Mouse (Mus musculus) forebrain, embryonic 10.5 days (tissue): ENCODE measurements at regions not wholly inside any gene's neighbourhood (a gene's known extent, or its start where the extent isn't known, plus 50 kb on each side); places are given as distances from the start of the nearest gene placed in this dataset.

Experiments used
- DNase-seq: peaks from one replicate; pipeline ENCODE4 v3.0.0-alpha.2; 2017; ENCODE audit warnings: low spot score; ENCODE audit errors: extremely low spot score
- H3K27ac ChIP-seq: fragments of 300-500 bp; sonication (generic); 2 replicates; pipeline ENCODE4 v1.5.1; 2016; ENCODE audit warnings: mild to moderate bottlenecking
- H3K27me3 ChIP-seq: fragments of 300-500 bp; sonication (generic); 2 replicates; pipeline ENCODE4 v1.6.1; 2016; ENCODE audit warnings: mild to moderate bottlenecking; ENCODE audit not compliant: poor library complexity, severe bottlenecking
- H3K36me3 ChIP-seq: fragments of 300-500 bp; sonication (generic); replicated peaks from 2 replicates; pipeline ENCODE4 v1.6.1; 2016; ENCODE audit warnings: mild to moderate bottlenecking, moderate library complexity
- H3K4me1 ChIP-seq: fragments of 300-500 bp; sonication (generic); 2 replicates; pipeline ENCODE4 v1.6.1; 2016
- H3K4me3 ChIP-seq: fragments of 300-500 bp; sonication (generic); 2 replicates; pipeline ENCODE4 v1.5.1; 2016; ENCODE audit warnings: mild to moderate bottlenecking, moderate library complexity
- H3K9me3 ChIP-seq: fragments of 300-500 bp; sonication (generic); 2 replicates; pipeline ENCODE4 v1.6.1; 2016; ENCODE audit warnings: mild to moderate bottlenecking, moderate library complexity
- WGBS: fragments of 180-500 bp; shearing (Covaris S2); methylation state at CpG from one replicate; pipeline ENCODE4 v1.1.7; 2016; 5-methylcytosine and 5-hydroxymethylcytosine counted together

- Histone ChIP-seq H3K4me1 (peaks cover 12% of the 10 kb centered on the region; the same call in 1 of the 2 replicates), H3K27ac (no peak overlapping the region), H3K4me3 (no peak overlapping the region), H3K27me3 (0 out of 2 replicates have a peak, but pooled peaks cover 3% of the 10 kb centered on the region), H3K9me3 (no peaks in the 10 kb centered on the region), H3K36me3 (no peaks in the 10 kb centered on the region)
- WGBS, result 77% methylated on average over 8 of the region's 8 CpGs
- DNase-seq, result no peak
These were observed 68.5 kb upstream of the Arhgap21 start for GRCm38 (mm10) chr2:21037181-21037580.

GRCm38 (mm10) chr2:21035884-21036648, 67.4 kb upstream of the Arhgap21 start:
- Histone ChIP-seq H3K4me3 (no peak overlapping the region), H3K27me3 (no peaks in the 10 kb centered on the region), H3K36me3 (no peaks in the 10 kb centered on the region), H3K27ac (no peak overlapping the region), H3K9me3 (no peaks in the 10 kb centered on the region), H3K4me1 (peaks cover 12% of the 10 kb centered on the region; the same call in 1 of the 2 replicates)
- WGBS, result 82% methylated on average over 5 of the region's 5 CpGs
- no peak for DNase-seq

GRCm38 (mm10) chr2:21034651-21035050, 66.0 kb upstream of the Arhgap21 start:
- 47% methylated on average over 8 of the region's 8 CpGs for WGBS
- H3K4me1 ChIP-seq, result peaks cover 16% of the 10 kb centered on the region
- H3K36me3 ChIP-seq, result no peaks in the 10 kb centered on the region
- H3K27ac ChIP-seq, result peak overlapping the region; percentile 48; the same call in 1 of the 2 replicates
- no peak overlapping the region for H3K4me3 ChIP-seq
- H3K9me3 ChIP-seq, result no peaks in the 10 kb centered on the region
- no peak for DNase-seq
- no peaks in the 10 kb centered on the region for H3K27me3 ChIP-seq

DNA sequence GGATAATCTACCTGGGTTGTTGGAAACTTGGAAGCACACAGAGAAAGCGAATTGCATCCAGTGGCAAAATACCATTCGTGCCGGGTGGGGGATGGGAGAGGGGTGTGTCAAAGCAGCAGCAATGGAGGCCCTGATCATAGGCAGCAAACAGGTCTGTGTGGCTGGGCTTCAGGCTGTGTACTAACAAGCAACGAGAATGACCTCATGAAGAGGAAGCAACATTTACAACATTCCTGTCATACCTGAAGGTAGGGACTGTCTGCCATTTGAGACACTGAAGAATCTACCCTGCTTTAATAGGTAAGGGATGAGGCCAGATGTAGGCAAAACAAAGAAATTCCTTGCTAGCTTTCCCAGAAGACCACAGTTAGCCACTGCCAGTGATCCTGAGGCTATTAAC, 62.0 kb upstream of the Arhgap21 start:
- Histone ChIP-seq H3K27ac (no peak overlapping the region), H3K27me3 (no peaks in the 10 kb centered on the region), H3K36me3 (no peaks in the 10 kb centered on the region), H3K9me3 (no peaks in the 10 kb centered on the region), H3K4me3 (no peak overlapping the region), H3K4me1 (peaks cover 15% of the 10 kb centered on the region)
- DNase-seq, result no peak
- 60% methylated on average over 4 of the region's 4 CpGs for WGBS

DNA sequence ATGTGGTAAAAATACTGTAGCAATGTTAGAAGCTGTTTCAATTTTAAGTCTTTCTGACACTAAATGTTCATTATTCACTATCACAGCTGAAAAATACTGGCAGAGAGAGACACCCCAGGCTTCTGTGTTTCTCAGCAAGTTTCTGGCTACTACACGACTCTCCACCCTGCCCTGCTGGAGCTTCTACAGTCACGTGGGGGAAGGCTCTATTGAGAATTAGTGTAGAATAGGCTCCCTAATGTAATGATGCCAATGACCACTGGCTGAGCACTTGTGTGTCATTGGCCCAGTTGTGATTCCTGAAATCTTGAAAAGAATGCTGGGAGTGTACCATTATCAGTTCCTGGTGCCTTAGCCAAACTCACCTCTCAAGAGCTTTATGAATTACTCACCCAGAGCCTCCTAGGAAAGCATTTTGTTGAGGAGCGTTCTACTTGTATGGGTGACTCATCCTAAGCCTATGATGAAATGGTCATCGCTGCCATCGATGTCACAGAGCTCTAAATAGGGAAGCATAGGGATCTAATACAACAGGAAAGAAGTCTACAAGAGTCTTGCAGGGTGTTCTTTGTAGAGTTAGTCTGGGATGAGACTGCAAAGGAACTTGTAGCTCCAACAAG, 60.8 kb upstream of the Arhgap21 start:
- Histone ChIP-seq H3K4me3 (no peak overlapping the region), H3K27ac (no peak overlapping the region), H3K9me3 (no peaks in the 10 kb centered on the region), H3K27me3 (no peaks in the 10 kb centered on the region), H3K4me1 (peaks cover 12% of the 10 kb centered on the region), H3K36me3 (no peaks in the 10 kb centered on the region)
- no peak for DNase-seq
- 84% methylated on average over 5 of the region's 5 CpGs for WGBS

- WGBS, result 37% methylated on average over 2 of the region's 2 CpGs
- H3K4me1 ChIP-seq, result peaks cover 10% of the 10 kb centered on the region
- H3K27me3 ChIP-seq, result no peaks in the 10 kb centered on the region
- H3K36me3 ChIP-seq, result no peaks in the 10 kb centered on the region
- no peaks in the 10 kb centered on the region for H3K9me3 ChIP-seq
- DNase-seq, result no peak
- no peak overlapping the region for H3K4me3 ChIP-seq
- no peak overlapping the region for H3K27ac ChIP-seq
These were observed 59.9 kb upstream of the Arhgap21 start for GRCm38 (mm10) chr2:21028605-21029004.

DNA sequence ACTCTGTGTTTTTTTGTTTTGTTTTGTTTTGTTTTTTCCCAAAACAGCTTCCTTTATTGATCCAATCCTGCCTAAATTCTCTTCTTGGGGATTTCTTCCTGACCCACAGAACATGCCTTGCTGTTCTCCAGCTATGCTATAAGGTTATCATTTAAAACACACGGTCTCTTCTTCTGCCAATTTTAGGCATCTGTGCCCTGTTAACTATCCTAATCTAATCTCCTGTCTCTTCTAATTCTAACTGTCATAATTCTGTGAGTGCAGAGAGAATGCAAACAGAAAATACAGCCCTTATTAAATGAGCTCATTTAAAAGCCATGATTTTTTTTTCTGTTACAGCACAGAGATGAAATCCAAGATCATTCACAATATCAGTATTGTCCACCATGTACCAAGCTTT, 49.9 kb upstream of the Arhgap21 start:
- H3K27ac ChIP-seq, result no peak overlapping the region
- H3K9me3 ChIP-seq, result no peaks in the 10 kb centered on the region
- DNase-seq, result no peak
- no peaks in the 10 kb centered on the region for H3K27me3 ChIP-seq
- 70% methylated on average over 1 of the region's 1 CpGs for WGBS
- H3K4me3 ChIP-seq, result no peak overlapping the region
- no peaks in the 10 kb centered on the region for H3K36me3 ChIP-seq
- H3K4me1 ChIP-seq, result 0 out of 2 replicates have a peak, but pooled peaks cover 6% of the 10 kb centered on the region
